Mouse (Mus musculus) cortical plate, adult 2 months (tissue): ENCODE results near the gene Ttc30a2.

Experiments used
- CTCF ChIP-seq: fragments of 200-500 bp; IDR thresholded peaks from 2 replicates; pipeline ENCODE4 v1.5.1; 2011; ENCODE audit warnings: mild to moderate bottlenecking, control low read depth, low read length; ENCODE audit not compliant: insufficient read depth; ENCODE audit errors: extremely low read depth
- POLR2A ChIP-seq: fragments of 200-500 bp; IDR thresholded peaks from 2 replicates; pipeline ENCODE4 v1.6.1; 2011; ENCODE audit warnings: mild to moderate bottlenecking, low read length, control low read depth; ENCODE audit not compliant: insufficient read depth; ENCODE audit errors: extremely low read depth

GRCm38 (mm10) chr2:75950685-75951084 is 27.3 kb downstream of the Ttc30a2 start:
- TF ChIP-seq CTCF (no peak), POLR2A (no peak)
